In the genomic region with DNA sequence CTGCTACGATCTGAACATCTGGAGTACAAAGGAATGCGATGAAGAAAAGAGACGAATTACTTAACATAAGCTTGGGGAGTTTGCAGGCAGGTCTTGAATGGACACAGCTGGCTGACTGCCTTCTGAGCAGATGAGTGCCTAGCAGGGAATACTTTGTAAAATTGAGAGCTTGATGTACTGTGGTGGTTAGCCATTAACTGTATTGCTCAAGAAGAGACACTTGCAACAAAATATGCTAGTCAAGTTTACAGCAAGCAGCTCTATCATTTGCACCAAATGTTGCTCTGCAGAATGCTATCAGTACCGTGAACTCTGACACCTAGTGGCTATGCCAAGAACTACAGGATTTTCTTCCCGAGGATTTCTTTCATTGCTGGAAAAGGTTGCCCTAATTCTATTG, we compare ENCODE assay signal across 9 mouse cellular contexts.
DNase-seq lines count a peak whose midpoint lies in the region; ATAC-seq and TF ChIP-seq lines count a peak whose summit lies in the region.
"Had no signal": no experiment of that assay in that cellular context is flagged by ENCODE, and none has a peak within 500 bp of the region (broad histone marks: within the 10 kb centered on the region; RNA-seq: fewer than 3 reads in every experiment).

No protein-coding gene starts in this region.

- peak; percentile 67 for DNase-seq in intestine, embryonic 14.5 days (ENCODE audit: low spot score)
- peak; percentile 72 for DNase-seq in ZHBTc4 (ENCODE audit: low read depth, low spot score)
- DNase-seq in hindbrain, embryonic 10.5 days (ENCODE audit: low spot score): peak; percentile 47
- peak; percentile 28 to 60 for DNase-seq in layer of hippocampus, adult 8-10 months (ENCODE audit: low spot score in 2 of 2)
- DNase-seq in splenic B cell, adult 2 months (ENCODE audit: low read depth, low spot score): peak; percentile 55

- no peak for TF ChIP-seq POLR2A in cortical plate, adult 2 months (IDR thresholded peaks at IDR 0.05; ENCODE audit: extremely low read depth, insufficient read depth, low read length)

- peak; percentile 57; the same call in 1 of the 2 replicates for TF ChIP-seq CTCF in cortical plate, adult 2 months (IDR thresholded peaks at IDR 0.05; ENCODE audit: extremely low read depth, insufficient read depth, low read length)

- no peak overlapping the region for H3K9ac ChIP-seq in intestine, embryonic 14.5 days (ENCODE audit: low read length)
- H3K9ac ChIP-seq in intestine, embryonic 16.5 days (ENCODE audit: low read depth, low read length): no peak overlapping the region

- no peaks in the 10 kb centered on the region for H3K9me3 ChIP-seq in intestine, embryonic 14.5 days (ENCODE audit: control insufficient read depth, low read length)
- no peaks in the 10 kb centered on the region for H3K9me3 ChIP-seq in intestine, embryonic 16.5 days (ENCODE audit: control insufficient read depth, low read length)
- no peaks in the 10 kb centered on the region for H3K9me3 ChIP-seq in hindbrain, embryonic 10.5 days
- H3K9me3 ChIP-seq: megakaryocyte, embryonic 14.5 days had no signal

- H3K4me2 ChIP-seq in intestine, embryonic 14.5 days (ENCODE audit: low read length): no peak overlapping the region
- H3K4me2 ChIP-seq in intestine, embryonic 16.5 days (ENCODE audit: low read depth, low read length): no peak overlapping the region

- 3% methylated on average over 5 of the region's 5 CpGs for WGBS in intestine, embryonic 14.5 days
- WGBS in intestine, embryonic 16.5 days: 10% methylated on average over 5 of the region's 5 CpGs
- WGBS in hindbrain, embryonic 10.5 days: 11% methylated on average over 5 of the region's 5 CpGs

- peaks cover 7% of the 10 kb centered on the region; the same call in 1 of the 2 replicates for H3K4me1 ChIP-seq in intestine, embryonic 14.5 days (replicated peaks; ENCODE audit: control insufficient read depth, insufficient read depth, low read length)
- H3K4me1 ChIP-seq in intestine, embryonic 16.5 days (ENCODE audit: control insufficient read depth, insufficient read depth, low read length): no peaks in the 10 kb centered on the region
- no peaks in the 10 kb centered on the region for H3K4me1 ChIP-seq in cortical plate, adult 2 months (ENCODE audit: control insufficient read depth, insufficient read depth, low read length)
- H3K4me1 ChIP-seq in hindbrain, embryonic 10.5 days (replicated peaks): peaks cover 11% of the 10 kb centered on the region

- H3K36me3 ChIP-seq in intestine, embryonic 14.5 days (ENCODE audit: control insufficient read depth, insufficient read depth, low read length): no peaks in the 10 kb centered on the region
- H3K36me3 ChIP-seq in intestine, embryonic 16.5 days (ENCODE audit: control insufficient read depth, insufficient read depth, low read length): no peaks in the 10 kb centered on the region
- no peaks in the 10 kb centered on the region for H3K36me3 ChIP-seq in hindbrain, embryonic 10.5 days
- H3K36me3 ChIP-seq in splenic B cell, adult 2 months (ENCODE audit: control insufficient read depth, insufficient read depth, low read length, poor library complexity, severe bottlenecking): no peaks in the 10 kb centered on the region

- no peaks in the 10 kb centered on the region; the same call in 1 of the 2 replicates for H3K27me3 ChIP-seq in intestine, embryonic 14.5 days (replicated peaks; ENCODE audit: control insufficient read depth, insufficient read depth, low read length)
- H3K27me3 ChIP-seq in intestine, embryonic 16.5 days (replicated peaks; ENCODE audit: control insufficient read depth, insufficient read depth, low read length): 0 out of 2 replicates have a peak, but pooled peaks cover 3% of the 10 kb centered on the region
- H3K27me3 ChIP-seq in hindbrain, embryonic 10.5 days (ENCODE audit: insufficient read depth, poor library complexity, severe bottlenecking): peaks cover 13% of the 10 kb centered on the region
- H3K27me3 ChIP-seq in splenic B cell, adult 2 months (ENCODE audit: control insufficient read depth, insufficient read depth, low read length, poor library complexity, severe bottlenecking): no peaks in the 10 kb centered on the region

- no peak overlapping the region for H3K4me3 ChIP-seq in intestine, embryonic 14.5 days (ENCODE audit: low read depth, low read length)
- no peak overlapping the region for H3K4me3 ChIP-seq in intestine, embryonic 16.5 days (ENCODE audit: low read length)
- no peak overlapping the region for H3K4me3 ChIP-seq in cortical plate, adult 2 months (ENCODE audit: insufficient read depth, low read length)
- no peak overlapping the region for H3K4me3 ChIP-seq in hindbrain, embryonic 10.5 days
- H3K4me3 ChIP-seq: megakaryocyte, embryonic 14.5 days had no signal

- H3K27ac ChIP-seq in intestine, embryonic 14.5 days (ENCODE audit: low read depth): no peak overlapping the region
- H3K27ac ChIP-seq in intestine, embryonic 16.5 days (ENCODE audit: low read length): no peak overlapping the region
- no peak overlapping the region for H3K27ac ChIP-seq in cortical plate, adult 2 months (ENCODE audit: insufficient read depth, low read length)
- no peak overlapping the region for H3K27ac ChIP-seq in hindbrain, embryonic 10.5 days

- ATAC-seq in intestine, embryonic 14.5 days (replicated peaks; ENCODE audit: low FRiP score, low TSS enrichment, low read depth): peak; percentile 58; the same call in 1 of the 2 replicates
- no peak; the same call in 1 of the 2 replicates for ATAC-seq in intestine, embryonic 16.5 days
- ATAC-seq in megakaryocyte progenitor cell, adult 5-6 weeks (replicated peaks; ENCODE audit: poor library complexity): peak; percentile 83
